Mouse (Mus musculus): ENCODE measurements around the gene Rtn1. TPM values are rescaled to one million over a fixed set of nuclear protein-coding genes. Genes with fewer than 3 reads are reported as not detected.

The Rtn1 gene
- polyA plus RNA-seq, 1 experiment from 2014 or later = 659 TPM

- Histone ChIP-seq H3K36me3 (no peaks in the 10 kb centered on the region), H3K4me2 (replicated peaks) (no peak overlapping the region), H3K9me3 (no peaks in the 10 kb centered on the region), H3K27ac (replicated peaks) (no peak overlapping the region), H3K9ac (replicated peaks) (no peak overlapping the region), H3K4me3 (no peak overlapping the region), H3K4me1 (no peaks in the 10 kb centered on the region), H3K27me3 (no peaks in the 10 kb centered on the region)
- 86% methylated on average over 8 of the region's 8 CpGs for WGBS
- ATAC-seq (ENCODE audit: low FRiP score, low read depth) = no peak
Measured at GRCm38 (mm10) chr12:72348508-72348907, 60.3 kb downstream of the Rtn1 start.

GRCm38 (mm10) chr12:72347184-72347583 is 61.7 kb downstream of the Rtn1 start:
- Histone ChIP-seq H3K36me3 (no peaks in the 10 kb centered on the region), H3K9me3 (no peaks in the 10 kb centered on the region), H3K9ac (replicated peaks) (no peak overlapping the region), H3K4me1 (no peaks in the 10 kb centered on the region), H3K4me2 (replicated peaks) (no peak overlapping the region), H3K27ac (replicated peaks) (no peak overlapping the region), H3K27me3 (no peaks in the 10 kb centered on the region), H3K4me3 (no peak overlapping the region)
- WGBS = 83% methylated on average over 1 of the region's 1 CpGs
- no peak for ATAC-seq (ENCODE audit: low FRiP score, low read depth)

- no peaks in the 10 kb centered on the region for H3K4me1 ChIP-seq
- no peak overlapping the region for H3K27ac ChIP-seq (replicated peaks)
- WGBS = 41% methylated on average over 2 of the region's 2 CpGs
- H3K4me2 ChIP-seq (replicated peaks) = no peak overlapping the region
- no peaks in the 10 kb centered on the region for H3K9me3 ChIP-seq
- no peak for ATAC-seq (ENCODE audit: low FRiP score, low read depth)
- no peak overlapping the region for H3K9ac ChIP-seq (replicated peaks)
- no peaks in the 10 kb centered on the region for H3K36me3 ChIP-seq
- no peaks in the 10 kb centered on the region for H3K27me3 ChIP-seq
- no peak overlapping the region for H3K4me3 ChIP-seq
Measured at GRCm38 (mm10) chr12:72343639-72344038, 65.2 kb downstream of the Rtn1 start.

- H3K9ac ChIP-seq (replicated peaks) = no peak overlapping the region
- WGBS = 95% methylated on average over 13 of the region's 13 CpGs
- no peak for ATAC-seq (ENCODE audit: low FRiP score, low read depth)
- H3K27me3 ChIP-seq = no peaks in the 10 kb centered on the region
- no peak overlapping the region for H3K4me3 ChIP-seq
- H3K4me1 ChIP-seq = no peaks in the 10 kb centered on the region
- H3K4me2 ChIP-seq (replicated peaks) = no peak overlapping the region
- H3K36me3 ChIP-seq = no peaks in the 10 kb centered on the region
- H3K27ac ChIP-seq (replicated peaks) = no peak overlapping the region
- no peaks in the 10 kb centered on the region for H3K9me3 ChIP-seq
Measured at GRCm38 (mm10) chr12:72336009-72336408, 72.8 kb downstream of the Rtn1 start.

GRCm38 (mm10) chr12:72332488-72333013 is 76.3 kb downstream of the Rtn1 start:
- no peaks in the 10 kb centered on the region for H3K27me3 ChIP-seq
- no peak overlapping the region for H3K9ac ChIP-seq (replicated peaks)
- WGBS = 89% methylated on average over 5 of the region's 5 CpGs
- no peak for ATAC-seq (ENCODE audit: low FRiP score, low read depth)
- no peaks in the 10 kb centered on the region for H3K4me1 ChIP-seq
- no peaks in the 10 kb centered on the region for H3K9me3 ChIP-seq
- H3K4me3 ChIP-seq = no peak overlapping the region
- no peaks in the 10 kb centered on the region for H3K36me3 ChIP-seq
- H3K4me2 ChIP-seq (replicated peaks) = no peak overlapping the region
- no peak overlapping the region for H3K27ac ChIP-seq (replicated peaks)

- H3K9me3 ChIP-seq = no peaks in the 10 kb centered on the region
- ATAC-seq (ENCODE audit: low FRiP score, low read depth) = no peak
- no peak overlapping the region for H3K4me3 ChIP-seq
- no peaks in the 10 kb centered on the region for H3K36me3 ChIP-seq
- H3K27ac ChIP-seq (replicated peaks) = no peak overlapping the region
- H3K4me1 ChIP-seq = no peaks in the 10 kb centered on the region
- no peaks in the 10 kb centered on the region for H3K27me3 ChIP-seq
- WGBS = 79% methylated on average over 7 of the region's 7 CpGs
- H3K9ac ChIP-seq (replicated peaks) = no peak overlapping the region
- H3K4me2 ChIP-seq (replicated peaks) = no peak overlapping the region
Measured at GRCm38 (mm10) chr12:72331912-72332487, 76.9 kb downstream of the Rtn1 start.

- Histone ChIP-seq H3K4me2 (replicated peaks) (no peak overlapping the region), H3K27ac (replicated peaks) (no peak overlapping the region), H3K9ac (replicated peaks) (no peak overlapping the region), H3K4me3 (no peak overlapping the region), H3K4me1 (no peaks in the 10 kb centered on the region), H3K36me3 (no peaks in the 10 kb centered on the region), H3K9me3 (no peaks in the 10 kb centered on the region), H3K27me3 (no peaks in the 10 kb centered on the region)
- ATAC-seq (ENCODE audit: low FRiP score, low read depth) = no peak
Measured at GRCm38 (mm10) chr12:72326087-72326486, 82.8 kb downstream of the Rtn1 start.

GRCm38 (mm10) chr12:72325025-72325424 is 83.8 kb downstream of the Rtn1 start:
- WGBS = 75% methylated on average over 5 of the region's 5 CpGs
- Histone ChIP-seq H3K27ac (replicated peaks) (no peak overlapping the region), H3K4me3 (no peak overlapping the region), H3K9ac (replicated peaks) (no peak overlapping the region), H3K4me1 (no peaks in the 10 kb centered on the region), H3K9me3 (no peaks in the 10 kb centered on the region), H3K27me3 (no peaks in the 10 kb centered on the region), H3K36me3 (no peaks in the 10 kb centered on the region), H3K4me2 (replicated peaks) (no peak overlapping the region)
- ATAC-seq (ENCODE audit: low FRiP score, low read depth) = no peak

GRCm38 (mm10) chr12:72324210-72324871 is 84.5 kb downstream of the Rtn1 start:
- WGBS = 86% methylated on average over 10 of the region's 10 CpGs
- ATAC-seq (ENCODE audit: low FRiP score, low read depth) = no peak

GRCm38 (mm10) chr12:72323778-72324177 is 85.1 kb downstream of the Rtn1 start:
- no peaks in the 10 kb centered on the region for H3K36me3 ChIP-seq
- no peaks in the 10 kb centered on the region for H3K4me1 ChIP-seq
- no peak overlapping the region for H3K4me2 ChIP-seq (replicated peaks)
- H3K4me3 ChIP-seq = no peak overlapping the region
- no peak overlapping the region for H3K27ac ChIP-seq (replicated peaks)
- WGBS = 74% methylated on average over 4 of the region's 4 CpGs
- H3K9me3 ChIP-seq = no peaks in the 10 kb centered on the region
- no peaks in the 10 kb centered on the region for H3K27me3 ChIP-seq
- H3K9ac ChIP-seq (replicated peaks) = no peak overlapping the region
- ATAC-seq (ENCODE audit: low FRiP score, low read depth) = no peak

More at GRCm38 (mm10) chr12:72324210-72324871, 84.5 kb downstream of the Rtn1 start:
- H3K4me1 ChIP-seq = no peaks in the 10 kb centered on the region
- H3K9me3 ChIP-seq = no peaks in the 10 kb centered on the region
- no peaks in the 10 kb centered on the region for H3K36me3 ChIP-seq
- H3K9ac ChIP-seq (replicated peaks) = no peak overlapping the region
- H3K27me3 ChIP-seq = no peaks in the 10 kb centered on the region
- H3K27ac ChIP-seq (replicated peaks) = no peak overlapping the region
- H3K4me2 ChIP-seq (replicated peaks) = no peak overlapping the region
- no peak overlapping the region for H3K4me3 ChIP-seq

- WGBS = 78% methylated on average over 15 of the region's 15 CpGs
Measured at GRCm38 (mm10) chr12:72315732-72316465, 93.0 kb downstream of the Rtn1 start.

GRCm38 (mm10) chr12:72310818-72311217 is 98.0 kb downstream of the Rtn1 start:
- Histone ChIP-seq H3K9me3 (no peaks in the 10 kb centered on the region), H3K9ac (replicated peaks) (no peak overlapping the region), H3K36me3 (no peaks in the 10 kb centered on the region), H3K4me3 (no peak overlapping the region), H3K27me3 (no peaks in the 10 kb centered on the region), H3K4me1 (no peaks in the 10 kb centered on the region), H3K4me2 (replicated peaks) (no peak overlapping the region), H3K27ac (replicated peaks) (no peak overlapping the region)
- ATAC-seq (ENCODE audit: low FRiP score, low read depth) = no peak
- WGBS = 86% methylated on average over 6 of the region's 6 CpGs

More at GRCm38 (mm10) chr12:72315732-72316465, 93.0 kb downstream of the Rtn1 start:
- Histone ChIP-seq H3K9ac (replicated peaks) (no peak overlapping the region), H3K4me2 (replicated peaks) (no peak overlapping the region), H3K36me3 (no peaks in the 10 kb centered on the region), H3K9me3 (no peaks in the 10 kb centered on the region), H3K4me1 (no peaks in the 10 kb centered on the region), H3K4me3 (no peak overlapping the region), H3K27ac (replicated peaks) (no peak overlapping the region), H3K27me3 (no peaks in the 10 kb centered on the region)
- no peak for ATAC-seq (ENCODE audit: low FRiP score, low read depth)

Data from midbrain, embryonic 12.5 days (tissue).